Mouse (Mus musculus): ENCODE measurements at regions not wholly inside any gene's neighbourhood (a gene's known extent, or its start where the extent isn't known, plus 50 kb on each side); places are given as distances from the start of the nearest gene placed in this dataset.

DNA sequence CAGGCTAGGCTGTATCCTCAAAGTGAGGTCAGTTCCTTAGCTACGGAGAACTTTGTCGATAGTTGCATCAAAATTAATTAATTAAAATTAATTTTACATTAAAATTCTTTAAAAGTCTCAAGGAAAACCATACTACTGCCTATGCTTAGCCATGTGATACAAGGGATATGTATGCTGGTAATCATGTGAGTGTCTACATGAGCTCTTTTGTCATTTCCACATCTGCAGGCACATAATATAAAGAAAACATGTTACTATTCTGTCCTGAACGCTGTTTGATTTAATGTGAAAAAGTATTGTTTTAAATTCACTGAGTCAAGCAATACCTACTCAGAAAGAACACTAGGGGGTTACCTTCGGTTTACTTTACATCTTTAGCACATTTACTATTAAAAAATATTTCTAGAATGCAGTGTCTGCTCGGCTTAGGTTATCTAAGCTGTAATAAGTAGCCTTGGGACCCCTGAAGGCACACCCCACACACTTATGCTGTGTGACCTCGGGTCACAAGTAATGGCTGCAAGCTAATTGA lies 273.2 kb downstream of the Gm11146 start:
- ATAC-seq (ENCODE audit: poor library complexity, severe bottlenecking): no peak

- no peak for ATAC-seq (ENCODE audit: poor library complexity, severe bottlenecking)
These were observed 273.8 kb downstream of the Gm11146 start for GRCm38 (mm10) chr16:77328049-77328448.

DNA sequence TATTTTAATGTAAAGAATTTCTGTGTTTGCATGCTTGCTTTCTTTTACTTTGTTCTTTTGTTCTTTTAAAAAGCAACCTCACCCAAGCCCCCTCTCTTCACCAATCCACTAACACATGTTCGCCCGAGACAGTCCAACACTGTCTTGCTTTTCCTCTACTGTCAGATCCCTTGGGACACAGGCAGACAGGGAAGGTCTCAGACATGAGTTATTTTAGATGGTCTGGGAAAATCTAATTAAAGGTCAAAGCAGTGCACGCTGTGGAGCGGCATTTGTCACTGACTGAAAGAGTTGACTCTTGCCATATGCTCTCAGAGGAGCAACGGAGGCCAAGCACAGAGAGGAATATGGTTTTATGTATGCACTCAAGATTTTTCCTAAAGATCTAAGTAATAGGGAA lies 279.6 kb downstream of the Gm11146 start:
- no peak for ATAC-seq (ENCODE audit: poor library complexity, severe bottlenecking)

DNA sequence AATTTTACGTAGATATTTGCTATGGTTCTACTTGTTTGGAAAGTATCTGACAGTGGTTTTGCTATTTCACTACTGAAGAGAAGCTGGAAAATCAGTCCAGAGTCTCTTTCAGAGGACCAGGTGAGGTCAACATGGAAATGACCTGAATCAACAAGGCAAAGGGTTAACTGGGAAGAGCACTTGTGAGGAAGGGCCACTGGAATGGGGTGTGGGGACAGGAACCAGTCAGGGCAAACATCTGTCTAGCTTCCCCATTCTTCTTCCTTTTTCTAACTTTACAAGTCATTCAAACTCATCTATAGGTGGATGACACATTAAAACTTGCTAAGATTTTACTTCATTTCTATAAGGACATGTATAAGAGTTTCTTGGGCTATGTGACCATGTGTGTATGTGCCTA lies 283.7 kb downstream of the Gm11146 start:
- peak; percentile 87 for ATAC-seq (ENCODE audit: poor library complexity, severe bottlenecking)

- ATAC-seq (ENCODE audit: poor library complexity, severe bottlenecking): peak; percentile 51; the same call in 1 of the 2 replicates
These were observed 286.5 kb downstream of the Gm11146 start for GRCm38 (mm10) chr16:77315354-77315753.

DNA sequence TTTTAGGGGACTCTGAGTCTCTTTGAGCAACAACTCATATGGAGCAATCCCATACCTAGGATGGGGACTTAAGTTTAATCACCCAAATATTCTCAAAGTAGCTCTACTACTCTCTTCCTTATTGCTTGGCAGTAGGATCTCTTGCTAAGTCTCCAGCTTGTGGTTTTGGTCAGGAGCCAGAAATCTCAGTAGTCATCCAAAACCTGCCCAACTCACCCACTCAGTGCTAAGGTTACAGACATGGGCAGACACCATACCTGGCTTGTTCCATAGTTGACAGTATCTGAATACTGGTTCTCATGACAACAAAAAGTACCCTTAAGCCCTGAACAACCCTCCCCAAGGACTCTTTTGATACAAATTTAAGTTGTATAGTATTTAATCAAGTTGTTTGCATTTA lies 288.7 kb downstream of the Gm11146 start:
- ATAC-seq (ENCODE audit: poor library complexity, severe bottlenecking): no peak

GRCm38 (mm10) chr16:77301270-77302171 lies 288.0 kb downstream of the Usp25 start:
- no peak for ATAC-seq (ENCODE audit: poor library complexity, severe bottlenecking)

DNA sequence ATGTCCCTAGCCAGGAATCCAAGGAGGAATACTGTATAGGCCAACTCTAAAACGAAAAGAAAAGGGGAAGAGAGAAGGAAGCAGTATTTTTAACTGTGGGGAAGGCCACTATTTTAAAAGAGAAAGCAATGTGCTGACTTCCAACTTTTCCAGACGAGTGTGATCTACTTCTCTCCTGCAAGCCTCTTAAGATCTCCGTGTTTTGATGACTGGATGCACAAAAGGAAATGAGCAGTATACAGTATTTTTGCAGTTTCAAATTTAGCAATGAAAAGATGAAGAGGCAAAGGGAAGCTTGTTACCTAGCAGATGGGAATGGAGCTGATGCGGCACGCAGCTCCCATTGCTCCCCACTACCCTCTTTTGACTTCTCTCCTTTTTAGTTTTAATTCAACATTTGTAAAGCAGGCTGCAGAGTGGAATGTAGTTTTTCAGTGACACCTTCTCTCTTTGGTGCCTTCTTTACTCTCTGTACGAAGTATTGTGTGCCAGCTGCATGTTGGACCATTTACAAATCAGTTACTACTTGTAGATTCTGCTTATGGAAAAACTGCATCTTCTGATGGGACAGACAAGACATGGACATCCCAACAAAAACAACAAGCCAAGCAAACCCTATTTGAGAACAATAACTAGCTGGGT lies 287.2 kb downstream of the Usp25 start:
- ATAC-seq (ENCODE audit: poor library complexity, severe bottlenecking): no peak

GRCm38 (mm10) chr16:77295574-77296355 lies 282.3 kb downstream of the Usp25 start:
- no peak for ATAC-seq (ENCODE audit: poor library complexity, severe bottlenecking)

DNA sequence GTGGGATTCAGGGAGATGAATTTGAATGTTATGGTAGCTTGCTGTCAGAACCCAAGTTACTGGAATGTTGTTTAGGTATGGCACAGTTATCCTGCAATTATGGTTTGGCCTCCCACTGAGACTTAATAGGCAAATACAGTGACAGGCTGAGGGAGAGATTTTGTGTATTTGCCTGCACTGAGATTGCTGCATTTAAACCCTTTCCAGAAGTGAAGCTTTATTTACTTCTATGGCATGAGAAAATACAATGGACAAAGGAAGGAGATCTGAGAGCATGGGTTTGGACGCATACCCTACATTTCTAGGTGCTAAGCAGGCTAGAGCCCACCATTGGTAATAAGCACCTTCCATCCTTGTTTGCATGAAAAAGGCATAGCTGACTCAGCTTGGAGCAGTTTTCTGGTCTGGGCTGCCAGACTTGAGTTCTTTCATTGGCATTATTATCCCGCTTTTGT lies 278.8 kb downstream of the Usp25 start:
- ATAC-seq (ENCODE audit: poor library complexity, severe bottlenecking): no peak

GRCm38 (mm10) chr16:77291723-77292316 lies 278.3 kb downstream of the Usp25 start:
- ATAC-seq (ENCODE audit: poor library complexity, severe bottlenecking): no peak

- ATAC-seq (ENCODE audit: poor library complexity, severe bottlenecking): 0 out of 2 replicates have a peak, but pooled peaks have one; percentile 35
These were observed 270.7 kb downstream of the Usp25 start for GRCm38 (mm10) chr16:77284205-77284604.

GRCm38 (mm10) chr16:77279916-77280315 lies 266.4 kb downstream of the Usp25 start:
- no peak for ATAC-seq (ENCODE audit: poor library complexity, severe bottlenecking)

DNA sequence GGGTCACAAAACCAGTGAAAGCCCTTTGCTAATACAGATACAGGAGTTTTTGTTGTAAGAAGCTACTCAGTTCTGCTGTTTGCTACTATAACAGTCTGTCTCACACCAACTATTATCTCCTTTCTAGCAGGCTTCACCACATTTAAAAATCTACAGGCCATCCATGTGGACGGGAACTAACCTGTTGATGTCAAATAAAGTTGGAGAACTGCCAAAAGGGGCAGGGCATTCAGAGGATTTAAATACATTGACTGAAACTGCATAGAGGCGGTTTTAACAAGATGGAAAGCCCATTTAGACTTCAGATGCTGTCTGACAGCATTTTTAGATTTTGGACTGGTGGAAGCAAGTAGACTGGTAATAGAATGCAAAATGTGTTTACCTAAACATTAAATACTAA lies 266.0 kb downstream of the Usp25 start:
- no peak for ATAC-seq (ENCODE audit: poor library complexity, severe bottlenecking)

DNA sequence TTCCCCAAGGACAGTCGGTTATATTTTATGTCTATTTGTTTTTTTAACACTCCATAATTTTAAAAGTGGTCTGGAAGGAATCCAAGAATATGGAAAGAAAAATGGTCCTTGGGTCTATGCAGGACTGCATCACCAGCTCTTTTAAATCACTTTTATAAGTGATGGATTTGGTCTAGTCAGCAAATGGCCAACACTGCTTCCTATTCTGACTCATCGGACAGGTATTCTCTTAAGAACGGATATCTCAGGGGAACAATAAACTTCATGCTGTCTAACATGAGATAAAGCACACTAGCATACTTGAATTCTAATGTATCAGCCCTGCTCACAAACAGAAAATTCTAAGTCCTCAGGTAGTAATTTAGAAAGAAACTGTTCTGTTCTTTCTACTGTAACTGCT lies 259.8 kb downstream of the Usp25 start:
- ATAC-seq (ENCODE audit: poor library complexity, severe bottlenecking): no peak

DNA sequence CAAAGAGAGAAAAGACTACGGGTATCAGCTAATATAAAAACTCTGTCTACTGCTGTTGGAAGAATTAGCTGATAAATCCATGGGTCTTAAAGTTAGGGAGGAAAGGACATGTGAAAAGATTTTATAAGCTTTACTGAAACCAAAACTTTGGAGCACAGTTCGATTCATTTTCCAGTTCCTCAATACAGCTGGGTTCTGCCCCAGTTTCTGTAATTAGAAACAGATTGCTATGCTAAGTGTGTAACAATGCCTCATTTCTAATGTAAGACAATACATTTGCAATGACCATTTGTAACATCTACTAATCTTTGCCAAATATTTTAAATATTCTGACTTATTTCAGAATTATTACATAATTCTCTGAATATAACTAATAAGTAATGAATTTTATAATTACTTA lies 255.4 kb downstream of the Usp25 start:
- ATAC-seq (ENCODE audit: poor library complexity, severe bottlenecking): no peak

DNA sequence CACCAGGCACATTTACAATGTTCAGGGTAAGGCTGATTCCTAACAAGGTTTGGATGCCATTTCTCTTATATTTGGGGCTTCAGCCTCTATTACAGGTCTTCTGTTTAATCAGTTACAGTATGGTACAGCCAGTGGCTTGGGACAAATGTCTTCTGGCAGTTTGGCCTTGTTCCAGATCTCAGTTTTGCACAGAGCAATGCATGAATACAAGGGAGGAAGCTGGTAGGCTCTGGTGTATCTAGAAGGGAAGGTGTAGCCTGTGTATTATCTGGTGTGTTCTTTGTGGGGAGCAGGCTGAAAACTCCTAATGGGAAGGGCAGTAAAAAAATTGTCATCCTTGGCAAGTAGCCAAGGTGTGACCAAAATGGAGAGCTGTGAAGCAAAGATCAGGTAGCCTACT lies 254.2 kb downstream of the Usp25 start:
- ATAC-seq (ENCODE audit: poor library complexity, severe bottlenecking): no peak

GRCm38 (mm10) chr16:77252349-77252748 lies 238.8 kb downstream of the Usp25 start:
- peak; percentile 26; the same call in 1 of the 2 replicates for ATAC-seq (ENCODE audit: poor library complexity, severe bottlenecking)

DNA sequence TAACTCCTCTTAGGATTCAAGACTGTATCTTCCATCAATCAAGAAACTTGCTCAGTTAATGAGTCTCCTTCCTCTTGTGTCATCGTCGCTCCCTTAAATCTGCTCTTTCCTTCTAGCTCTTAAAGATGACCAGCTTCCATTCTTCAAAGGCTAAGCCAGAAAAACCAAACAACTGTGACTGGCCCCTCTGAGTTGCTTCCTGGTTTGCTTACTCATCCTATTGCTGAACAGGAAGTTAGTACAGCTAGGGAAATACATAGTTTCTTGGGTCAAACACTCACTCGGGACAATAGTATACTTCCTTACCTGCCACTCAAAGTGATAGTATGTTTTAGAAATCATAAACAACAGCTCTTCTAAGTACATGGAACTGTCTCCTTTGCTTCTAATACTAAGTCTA lies 237.9 kb downstream of the Usp25 start:
- peak; percentile 92 for ATAC-seq (ENCODE audit: poor library complexity, severe bottlenecking)

- ATAC-seq (ENCODE audit: poor library complexity, severe bottlenecking): no peak
These were observed 227.4 kb downstream of the Usp25 start for GRCm38 (mm10) chr16:77240876-77241275.

All from megakaryocyte, adult 5-6 weeks (primary cell).